Mouse (Mus musculus) gastrocnemius, adult 8-10 months (tissue): ENCODE results near the gene Gm20388. TPM values are rescaled to one million over a fixed set of nuclear protein-coding genes. Genes with fewer than 3 reads are reported as not detected.
"Not testable (repeated sequence)": the region's sequence is repeated elsewhere in the genome, so short reads cannot be mapped to it uniquely, and the experiment has no call there.

Experiments
- DNase-seq, 2 experiments: peaks; one replicate each; pipeline ENCODE4 v3.0.0; 2022; ENCODE audit warnings: low spot score in 2 of 2
- total RNA-seq, 4 experiments: library from RNA; stranded (reverse); gene quantifications; 2 replicates each; pipeline ENCODE4 v1.2.4; 2022

Gene Gm20388
- total RNA-seq, 4 experiments from 2014 or later = 4.4 to 20.0 (median 7.9) TPM; not detected in 1

- no peak for DNase-seq
Observed at GRCm38 (mm10) chr8:122991368-122991767, 3080.7 kb downstream of the Gm20388 start.

GRCm38 (mm10) chr8:122992296-122992695 is 3081.7 kb downstream of the Gm20388 start:
- DNase-seq = no peak

- DNase-seq = no peak
Observed at GRCm38 (mm10) chr8:122993031-122993430, 3082.4 kb downstream of the Gm20388 start.

- no peak for DNase-seq
Observed at GRCm38 (mm10) chr8:122993740-122994139, 3083.1 kb downstream of the Gm20388 start.

- no peak for DNase-seq
Observed at GRCm38 (mm10) chr8:122997963-122998362, 3087.3 kb downstream of the Gm20388 start.

- DNase-seq = no peak
Observed at GRCm38 (mm10) chr8:123000311-123000710, 3089.7 kb downstream of the Gm20388 start.

- DNase-seq = no peak
Observed at GRCm38 (mm10) chr8:123004033-123004922, 3093.6 kb downstream of the Gm20388 start.

GRCm38 (mm10) chr8:123005328-123005727 is 3094.7 kb downstream of the Gm20388 start:
- DNase-seq = no peak

- no peak for DNase-seq
Observed at GRCm38 (mm10) chr8:123005805-123006204, 3095.2 kb downstream of the Gm20388 start.

GRCm38 (mm10) chr8:123011321-123011720 is 3100.7 kb downstream of the Gm20388 start:
- DNase-seq = no peak

- peak; percentile 23 to 29 for DNase-seq
Observed at GRCm38 (mm10) chr8:123014429-123014828, 3103.8 kb downstream of the Gm20388 start.

GRCm38 (mm10) chr8:123015074-123015473 is 3104.4 kb downstream of the Gm20388 start:
- DNase-seq = no peak

GRCm38 (mm10) chr8:123017143-123017542 is 3106.5 kb downstream of the Gm20388 start:
- no peak for DNase-seq

- DNase-seq = peak; percentile 28 to 32
Observed at GRCm38 (mm10) chr8:123018484-123019164, 3108.0 kb downstream of the Gm20388 start.

GRCm38 (mm10) chr8:123020084-123020483 is 3109.4 kb downstream of the Gm20388 start:
- DNase-seq = no peak

GRCm38 (mm10) chr8:123020859-123021258 is 3110.2 kb downstream of the Gm20388 start:
- no peak for DNase-seq

GRCm38 (mm10) chr8:123021259-123021658 is 3110.6 kb downstream of the Gm20388 start:
- DNase-seq = no peak

GRCm38 (mm10) chr8:123022727-123023126 is 3112.1 kb downstream of the Gm20388 start:
- no peak for DNase-seq

- DNase-seq = no peak
Observed at GRCm38 (mm10) chr8:123024226-123024625, 3113.6 kb downstream of the Gm20388 start.

- no peak for DNase-seq
Observed at GRCm38 (mm10) chr8:123025951-123026351, 3115.3 kb downstream of the Gm20388 start.

- DNase-seq = no peak
Observed at GRCm38 (mm10) chr8:123027786-123028185, 3117.1 kb downstream of the Gm20388 start.

- not testable (repeated sequence) for DNase-seq
Observed at GRCm38 (mm10) chr8:123030091-123030490, 3119.4 kb downstream of the Gm20388 start.
